Mouse (Mus musculus): Measurements from ENCODE around the gene Slc22a1.

DNA sequence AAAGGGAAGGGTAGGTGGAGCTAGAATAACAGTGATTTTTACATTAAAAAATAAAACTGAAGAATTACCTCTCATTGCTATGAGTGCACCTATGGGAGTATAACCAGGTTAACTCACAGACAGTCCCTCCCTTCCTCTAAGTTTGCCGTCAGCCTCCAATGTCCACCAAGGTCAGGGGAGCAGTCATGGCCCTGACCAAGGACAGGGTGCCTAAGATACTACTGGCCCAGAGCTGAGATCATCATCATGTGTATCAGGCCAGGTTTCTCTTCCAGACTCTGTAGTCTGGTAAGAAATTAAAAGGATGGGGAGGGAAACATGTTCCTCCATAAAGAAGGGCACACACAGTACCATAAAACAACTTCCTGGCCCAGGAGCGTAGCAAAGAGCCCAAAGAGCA, 35.3 kb upstream of the Slc22a1 start:
- no peak for TF ChIP-seq CTCF (conservative IDR thresholded peaks at IDR 0.05; ENCODE audit: insufficient read depth, insufficient read length, low read depth, low read length)
- no peak for TF ChIP-seq POLR2A (IDR thresholded peaks at IDR 0.05; ENCODE audit: low read depth, low read length)

All from kidney, adult 2 months (tissue).